Mouse (Mus musculus) naive thymus-derived CD4-positive, alpha-beta T cell, adult 5 months (primary cell): ENCODE measurements around the gene Vegfb. TPM values are rescaled to one million over a fixed set of nuclear protein-coding genes. Genes with fewer than 3 reads are reported as not detected.

Experiments used
- polyA plus RNA-seq: library from polyadenylated mRNA; unstranded; fragments of 100-300 nt; shearing (Covaris generic); gene quantifications from one replicate; pipeline ENCODE4 v1.2.1, GENCODE M21; 2017

The Vegfb gene
- 6.1 TPM for polyA plus RNA-seq

DNA sequence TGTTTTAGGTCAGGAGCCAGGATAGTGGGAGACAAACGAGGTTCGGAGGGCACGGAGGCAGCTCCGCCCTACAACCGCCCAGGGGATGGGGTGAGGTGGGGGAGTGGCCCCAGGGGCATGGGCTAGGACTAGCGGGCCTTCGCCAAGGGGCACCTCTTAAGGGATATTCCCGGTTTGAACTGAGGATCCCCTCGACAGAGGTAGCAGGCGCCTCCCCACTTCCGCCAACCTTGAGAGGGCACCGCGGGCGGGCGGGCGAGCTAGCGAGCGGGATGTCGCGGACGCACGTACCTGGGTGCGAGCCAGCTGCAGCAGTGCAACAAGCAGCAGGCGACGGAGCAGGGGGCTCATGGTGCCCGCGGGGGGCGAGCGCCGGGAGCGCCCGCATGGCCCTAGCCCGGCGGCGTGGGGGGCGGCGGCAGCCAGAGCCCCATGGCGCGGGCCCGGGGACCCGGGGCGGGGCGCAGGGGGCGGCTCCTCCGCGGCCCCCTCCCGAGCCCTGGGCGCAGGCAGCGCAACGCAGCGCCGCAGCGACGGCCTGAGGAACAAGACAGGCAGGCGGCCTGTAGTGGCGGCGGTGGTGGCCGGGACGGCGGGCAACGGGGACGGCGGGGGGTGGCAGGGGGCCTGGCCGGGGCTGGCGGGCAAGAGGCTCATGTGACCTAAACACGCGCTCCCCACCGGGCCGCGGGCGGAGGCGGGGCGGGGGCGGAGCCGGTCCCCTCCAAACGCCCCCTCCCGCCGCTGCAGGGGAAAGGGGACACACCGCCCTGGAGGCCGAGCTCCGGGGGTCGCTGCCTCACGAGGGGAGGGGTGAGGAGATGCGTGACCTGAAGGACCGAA is at the start of gene Vegfb:
Gene Vegfb, minus strand, starts transcription at position 591 of the 843 bp plus-strand sequence.

DNA sequence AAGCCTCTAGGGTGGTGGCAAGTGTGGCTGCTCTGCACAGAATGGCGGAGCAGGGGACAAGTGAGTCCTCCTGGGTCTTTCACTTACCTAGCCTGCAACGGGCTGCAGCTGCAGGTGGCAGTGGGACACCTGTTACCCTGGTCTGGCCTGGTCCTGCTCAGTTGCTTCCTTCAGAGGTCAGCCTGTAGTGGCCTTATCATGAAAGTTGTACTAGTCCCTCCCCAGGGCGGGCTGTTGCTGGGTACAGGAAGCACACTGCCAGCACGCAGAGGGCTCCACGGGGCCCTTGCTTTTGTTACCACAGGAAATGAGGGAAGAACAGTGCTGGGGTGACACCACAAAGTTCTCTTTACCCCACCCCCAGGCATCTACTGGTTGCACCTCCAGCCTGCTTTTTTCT is 31.7 kb upstream of the Vegfb start, which contains the start of gene Fermt3:
Gene Fermt3, minus strand, starts transcription at position 279 of the 400 bp plus-strand sequence.

GRCm38 (mm10) chr19:6996006-6996405 is 8.6 kb upstream of the Vegfb start, which contains the start of the genes Nudt22 and Trpt1:
Gene Nudt22, minus strand, starts transcription at chr19:6996117.
Gene Trpt1, plus strand, starts transcription at chr19:6996131.

DNA sequence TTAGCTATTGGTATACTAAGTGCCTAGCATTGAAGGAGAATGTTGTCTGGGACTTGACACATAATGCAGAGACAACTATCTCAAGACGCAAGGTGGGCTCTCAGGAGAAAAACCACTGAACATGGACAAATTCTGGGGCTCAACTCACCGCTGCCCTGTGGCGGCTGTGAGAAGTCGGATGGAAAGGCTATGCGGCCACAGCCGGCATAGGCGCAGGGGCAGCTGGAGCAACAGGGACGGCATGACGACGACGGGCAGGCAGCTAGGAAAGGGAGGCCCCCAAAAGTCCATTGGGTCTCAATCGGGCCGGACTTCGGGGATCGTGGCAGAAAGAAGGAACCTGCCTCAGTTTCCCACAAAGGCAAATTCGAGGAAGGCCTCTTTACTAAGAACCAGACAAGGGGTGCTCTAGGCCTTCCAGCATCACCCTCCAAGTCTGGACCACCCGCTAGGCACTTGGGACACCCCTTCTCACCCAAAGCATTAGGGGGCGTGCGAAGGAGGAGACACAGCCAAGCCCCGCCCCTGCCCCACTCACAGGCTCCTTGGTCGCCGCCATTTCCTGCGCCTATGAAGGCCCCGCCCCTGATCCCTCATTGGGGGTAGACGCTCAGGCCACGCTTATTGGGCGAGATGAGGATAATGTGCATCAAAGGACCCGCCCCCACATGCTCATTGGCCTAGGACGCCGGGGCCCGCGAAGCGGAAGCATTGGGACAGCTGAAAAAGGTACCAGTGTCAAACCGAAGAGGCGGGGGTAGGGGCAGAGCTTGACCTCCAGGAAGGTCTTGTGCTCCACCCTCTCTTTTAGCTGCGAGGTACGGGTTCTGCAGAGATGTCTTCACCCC is 4.8 kb upstream of the Vegfb start, which contains the start of gene Dnajc4:
Gene Dnajc4, minus strand, starts transcription at position 562 of the 848 bp plus-strand sequence.

GRCm38 (mm10) chr19:6980381-6981093 is 6.9 kb downstream of the Vegfb start, which contains the start of gene Fkbp2:
Gene Fkbp2, minus strand, starts transcription at chr19:6980501.

DNA sequence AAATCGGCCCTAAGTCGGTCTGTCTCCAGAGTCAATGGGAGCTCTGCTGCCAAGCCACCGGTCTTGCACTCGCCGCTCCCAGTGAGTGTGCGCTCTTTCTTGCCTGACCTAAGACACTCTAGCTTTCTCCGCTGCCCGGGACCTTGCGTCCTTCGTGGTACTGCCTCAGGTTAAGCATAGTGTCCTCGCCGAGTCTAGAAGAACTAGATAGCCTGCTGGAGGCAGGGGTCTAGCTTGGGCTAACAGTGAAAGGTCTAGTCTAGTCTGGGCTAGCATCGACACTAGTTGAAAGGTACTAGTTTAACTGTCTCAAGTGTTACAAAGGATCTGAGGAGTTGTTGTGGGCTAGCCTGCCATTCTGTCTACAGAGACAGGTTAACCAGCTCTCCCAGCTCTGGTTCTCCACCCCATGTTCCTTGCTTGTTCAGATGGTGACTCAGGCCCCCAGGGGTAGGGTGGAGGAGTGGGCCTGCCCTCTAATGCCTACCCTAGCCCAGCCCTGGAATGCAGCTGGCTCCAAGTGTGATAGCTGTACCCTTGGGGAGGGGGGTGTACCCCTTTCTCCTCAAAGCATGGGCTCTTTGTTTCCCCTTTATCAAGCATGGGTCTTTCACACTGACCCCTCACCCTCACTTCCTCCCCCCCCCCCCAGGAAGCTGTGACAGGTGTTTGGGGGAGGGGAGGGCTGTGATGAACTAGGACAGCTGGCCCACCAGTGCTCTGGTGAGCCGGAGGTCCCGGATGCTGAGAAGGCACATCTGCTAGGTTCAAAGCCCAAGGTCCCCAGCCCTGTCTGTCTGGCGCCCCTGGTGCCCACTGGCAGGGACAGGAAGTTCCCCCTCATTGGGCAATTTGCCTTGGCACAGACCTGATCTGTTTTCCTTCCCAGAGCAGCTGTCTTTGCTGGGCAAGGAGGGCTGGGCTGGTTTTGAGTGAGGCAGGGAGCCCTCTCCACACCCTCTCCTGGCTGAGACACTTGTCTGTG is 11.6 kb downstream of the Vegfb start, which contains the start of gene Plcb3:
Gene Plcb3, minus strand, starts transcription at position 934 of the 985 bp plus-strand sequence.

DNA sequence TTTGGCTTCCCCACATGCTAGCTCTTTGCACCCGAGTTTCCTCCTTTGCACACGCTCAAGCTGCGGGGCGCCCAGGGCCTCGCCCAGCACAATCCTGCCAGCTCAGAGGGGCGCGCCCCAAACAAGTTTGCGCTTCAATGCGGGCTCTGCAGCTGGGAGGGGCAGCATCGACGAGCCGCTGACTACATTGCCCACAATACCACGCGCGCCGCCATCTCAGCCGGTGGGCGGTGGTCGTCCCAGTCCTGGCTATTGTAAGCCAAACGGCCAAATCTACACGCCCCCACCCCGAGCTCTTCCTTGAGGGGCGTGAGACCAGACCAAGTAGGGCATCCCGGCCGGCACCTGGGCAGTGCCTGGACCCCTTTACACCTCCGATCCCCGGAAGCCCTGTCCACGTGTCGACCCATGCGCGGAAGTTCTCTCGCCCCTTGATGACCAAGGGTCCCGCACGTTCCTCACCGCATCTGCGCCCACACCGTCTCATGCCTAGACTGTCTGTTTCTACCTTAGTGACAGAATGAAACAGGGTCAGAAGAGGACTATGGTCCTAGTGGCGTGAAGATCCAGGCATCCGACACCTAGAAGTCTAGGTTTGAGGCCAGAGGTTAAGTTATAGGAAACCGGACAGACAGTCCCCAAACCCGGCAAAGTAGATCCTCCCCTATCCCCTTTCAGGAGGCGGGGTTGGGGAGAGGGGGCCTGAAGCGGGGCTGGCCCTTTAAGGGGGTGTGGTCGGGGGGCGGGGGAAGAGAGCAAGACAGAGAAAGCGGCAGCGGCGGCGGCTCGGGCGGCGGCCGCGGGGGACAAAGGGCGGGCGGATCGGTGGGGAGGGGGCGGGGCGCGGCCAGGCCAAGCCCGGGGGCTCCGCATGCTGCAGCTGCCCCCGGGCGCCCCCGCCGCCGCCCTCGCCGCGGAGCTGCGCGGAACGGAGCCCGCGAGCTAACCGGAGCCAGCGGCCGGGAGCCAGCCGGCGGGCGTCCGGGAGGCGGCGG is 12.9 kb downstream of the Vegfb start, which contains the start of gene Ppp1r14b:
Gene Ppp1r14b, plus strand, starts transcription at position 758 of the 995 bp plus-strand sequence.

DNA sequence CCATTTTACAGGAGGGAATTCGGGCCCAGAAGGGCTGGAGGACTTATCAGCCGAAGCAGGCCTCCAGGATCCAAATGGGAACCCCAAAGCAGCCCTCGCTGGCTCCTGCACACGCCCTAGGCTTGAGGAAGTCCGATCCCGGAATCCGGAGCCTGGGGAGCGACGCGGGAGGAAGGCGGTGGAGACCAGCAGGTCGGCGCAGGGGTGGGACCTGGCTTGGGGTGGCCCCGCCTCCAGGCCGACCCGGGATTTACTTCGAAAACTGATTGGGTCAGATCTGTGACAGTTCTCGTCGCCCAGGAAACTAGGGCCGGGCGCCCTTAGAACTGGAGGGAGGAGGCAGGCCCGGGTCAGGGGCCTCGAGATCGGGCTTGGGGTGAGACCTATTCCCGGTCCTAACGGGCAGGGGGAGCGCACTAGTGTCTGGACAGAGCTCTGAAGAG is 45.2 kb downstream of the Vegfb start, which contains the start of gene Gpr137:
Gene Gpr137, minus strand, starts transcription at position 232 of the 443 bp plus-strand sequence.

DNA sequence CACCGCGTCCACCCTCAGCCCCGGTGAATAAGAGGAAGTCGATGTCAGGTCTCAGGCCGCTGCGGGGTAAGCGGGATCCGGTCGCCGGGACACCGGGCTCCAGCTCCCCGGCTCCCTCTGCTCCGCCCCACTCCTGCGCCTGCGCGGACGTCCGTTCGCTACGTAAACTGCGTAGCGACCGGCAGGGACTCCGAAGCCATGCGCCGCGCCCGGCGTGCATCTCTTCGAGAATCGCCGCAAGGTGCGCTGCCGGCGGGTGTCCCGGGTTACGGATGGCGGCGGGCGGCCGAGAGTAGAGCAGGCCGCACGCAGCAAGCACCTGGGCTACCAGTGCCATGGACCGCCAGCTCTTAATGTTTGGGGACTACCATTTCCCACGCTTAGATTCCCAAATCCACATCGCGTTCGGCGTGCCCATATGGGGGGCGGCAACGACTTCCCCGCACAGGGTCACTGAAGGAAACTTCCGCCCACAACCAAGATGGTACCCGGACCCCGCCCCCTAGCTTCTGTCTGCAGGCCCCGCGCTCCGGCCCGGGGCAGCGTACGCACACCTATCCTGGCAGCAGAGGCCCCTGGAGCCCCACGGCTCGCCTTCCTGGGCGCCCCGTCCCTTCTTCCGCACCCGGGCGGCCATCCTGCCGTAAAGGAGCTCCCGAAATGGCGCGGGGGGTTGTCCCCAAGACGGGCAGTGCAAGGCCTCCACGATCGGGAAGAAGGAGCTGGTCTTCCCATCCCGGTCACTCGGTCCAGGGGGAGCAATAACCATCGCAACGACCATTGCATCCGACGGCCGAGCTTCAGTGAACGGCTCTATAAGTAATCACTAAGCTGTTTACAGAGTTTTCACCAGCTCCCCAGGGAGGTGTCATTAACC is 45.8 kb downstream of the Vegfb start, which contains the start of gene Bad:
Gene Bad, plus strand, starts transcription at position 490 of the 877 bp plus-strand sequence.

GRCm38 (mm10) chr19:6934195-6934977 is 53.1 kb downstream of the Vegfb start, which contains the start of gene Kcnk4:
Gene Kcnk4, minus strand, starts transcription at chr19:6934515.

Other genes with a start within 250 kb of the Vegfb start
- gene Rps6ka4, start 147.0 kb downstream of the Vegfb start, polyA plus RNA-seq, result 27.2 TPM
- gene Ccdc88b, start 129.4 kb downstream of the Vegfb start, polyA plus RNA-seq, result 50.5 TPM
- 163 TPM for gene Trmt112, start 78.0 kb downstream of the Vegfb start, polyA plus RNA-seq
- 141 TPM for gene Prdx5, start 77.5 kb downstream of the Vegfb start, polyA plus RNA-seq
- 16.7 TPM for gene Esrra, start 65.8 kb downstream of the Vegfb start, polyA plus RNA-seq
- gene Catsperz, start 62.3 kb downstream of the Vegfb start, polyA plus RNA-seq, result not detected
- gene Kcnk4, start 53.1 kb downstream of the Vegfb start, polyA plus RNA-seq, result not detected
- 11.2 TPM for gene Bad, start 45.8 kb downstream of the Vegfb start, polyA plus RNA-seq
- 6.3 TPM for gene Gpr137, start 45.2 kb downstream of the Vegfb start, polyA plus RNA-seq
- gene Ppp1r14b, start 12.7 kb downstream of the Vegfb start, polyA plus RNA-seq, result 131 TPM
- gene Plcb3, start 11.2 kb downstream of the Vegfb start, polyA plus RNA-seq, result 8.5 TPM
- gene Fkbp2, start 7.2 kb downstream of the Vegfb start, polyA plus RNA-seq, result 18.6 TPM
- gene Dnajc4, start 4.9 kb upstream of the Vegfb start, polyA plus RNA-seq, result 36.2 TPM
- 4.6 TPM for gene Nudt22, start 8.5 kb upstream of the Vegfb start, polyA plus RNA-seq
- gene Trpt1, start 8.5 kb upstream of the Vegfb start, polyA plus RNA-seq, result 4.1 TPM
- 241 TPM for gene Fermt3, start 31.8 kb upstream of the Vegfb start, polyA plus RNA-seq
- gene Stip1, start 52.3 kb upstream of the Vegfb start, polyA plus RNA-seq, result 197 TPM
- 34.3 TPM for gene Macrod1, start 69.2 kb upstream of the Vegfb start, polyA plus RNA-seq
- not detected for gene Flrt1, start 118.1 kb upstream of the Vegfb start, polyA plus RNA-seq
- gene Otub1, start 218.7 kb upstream of the Vegfb start, polyA plus RNA-seq, result 61.1 TPM
- gene Cox8a, start 230.0 kb upstream of the Vegfb start, polyA plus RNA-seq, result 377 TPM